Mouse (Mus musculus): ENCODE measurements at regions not wholly inside any gene's neighbourhood (a gene's known extent, or its start where the extent isn't known, plus 50 kb on each side); places are given as distances from the start of the nearest gene placed in this dataset.

GRCm38 (mm10) chr17:62436044-62436443, 445.1 kb downstream of the Efna5 start:
- no peak overlapping the region for H3K27ac ChIP-seq (ENCODE audit: low read length)
- H3K36me3 ChIP-seq (ENCODE audit: control insufficient read depth, insufficient read depth, low read length), result no peaks in the 10 kb centered on the region
- no peak overlapping the region for H3K4me2 ChIP-seq (ENCODE audit: low read depth, low read length)
- H3K9me3 ChIP-seq (ENCODE audit: control insufficient read depth, low read length), result no peaks in the 10 kb centered on the region
- 59% methylated on average over 1 of the region's 1 CpGs for WGBS
- no peaks in the 10 kb centered on the region for H3K27me3 ChIP-seq (ENCODE audit: control insufficient read depth, insufficient read depth, low read depth, low read length)
- H3K4me1 ChIP-seq (replicated peaks; ENCODE audit: control insufficient read depth, insufficient read depth, low read length), result no peaks in the 10 kb centered on the region
- H3K4me3 ChIP-seq (ENCODE audit: low read length), result no peak overlapping the region
- H3K9ac ChIP-seq (ENCODE audit: low read length), result no peak overlapping the region
- ATAC-seq (ENCODE audit: low read depth), result no peak

- Histone ChIP-seq H3K9ac (ENCODE audit: low read length) (no peak overlapping the region), H3K36me3 (ENCODE audit: control insufficient read depth, insufficient read depth, low read length) (no peaks in the 10 kb centered on the region), H3K27me3 (ENCODE audit: control insufficient read depth, insufficient read depth, low read depth, low read length) (no peaks in the 10 kb centered on the region), H3K4me3 (ENCODE audit: low read length) (no peak overlapping the region), H3K4me2 (ENCODE audit: low read depth, low read length) (no peak overlapping the region), H3K4me1 (replicated peaks; ENCODE audit: control insufficient read depth, insufficient read depth, low read length) (no peaks in the 10 kb centered on the region), H3K27ac (ENCODE audit: low read length) (no peak overlapping the region), H3K9me3 (ENCODE audit: control insufficient read depth, low read length) (no peaks in the 10 kb centered on the region)
- no peak for ATAC-seq (ENCODE audit: low read depth)
- WGBS, result 58% methylated on average over 11 of the region's 11 CpGs
Measured at GRCm38 (mm10) chr17:62423476-62424385, 457.4 kb downstream of the Efna5 start.

GRCm38 (mm10) chr17:62417584-62417983, 463.5 kb downstream of the Efna5 start:
- 72% methylated on average over 6 of the region's 8 CpGs for WGBS
- Histone ChIP-seq H3K4me1 (replicated peaks; ENCODE audit: control insufficient read depth, insufficient read depth, low read length) (peaks cover 2% of the 10 kb centered on the region; the same call in 1 of the 2 replicates), H3K4me3 (ENCODE audit: low read length) (no peak overlapping the region), H3K36me3 (ENCODE audit: control insufficient read depth, insufficient read depth, low read length) (no peaks in the 10 kb centered on the region), H3K9me3 (ENCODE audit: control insufficient read depth, low read length) (no peaks in the 10 kb centered on the region), H3K27me3 (ENCODE audit: control insufficient read depth, insufficient read depth, low read depth, low read length) (no peaks in the 10 kb centered on the region), H3K9ac (ENCODE audit: low read length) (no peak overlapping the region), H3K27ac (ENCODE audit: low read length) (no peak overlapping the region), H3K4me2 (ENCODE audit: low read depth, low read length) (no peak overlapping the region)
- no peak for ATAC-seq (ENCODE audit: low read depth)

GRCm38 (mm10) chr17:62415152-62415551, 466.0 kb downstream of the Efna5 start:
- no peaks in the 10 kb centered on the region for H3K27me3 ChIP-seq (ENCODE audit: control insufficient read depth, insufficient read depth, low read depth, low read length)
- ATAC-seq (ENCODE audit: low read depth), result no peak
- H3K9me3 ChIP-seq (ENCODE audit: control insufficient read depth, low read length), result no peaks in the 10 kb centered on the region
- peaks cover 2% of the 10 kb centered on the region; the same call in 1 of the 2 replicates for H3K4me1 ChIP-seq (replicated peaks; ENCODE audit: control insufficient read depth, insufficient read depth, low read length)
- no peak overlapping the region for H3K4me2 ChIP-seq (ENCODE audit: low read depth, low read length)
- H3K4me3 ChIP-seq (ENCODE audit: low read length), result no peak overlapping the region
- 89% methylated on average over 4 of the region's 4 CpGs for WGBS
- H3K9ac ChIP-seq (ENCODE audit: low read length), result no peak overlapping the region
- no peaks in the 10 kb centered on the region for H3K36me3 ChIP-seq (ENCODE audit: control insufficient read depth, insufficient read depth, low read length)
- H3K27ac ChIP-seq (ENCODE audit: low read length), result no peak overlapping the region

- H3K27ac ChIP-seq (ENCODE audit: low read length), result no peak overlapping the region
- no peak overlapping the region for H3K9ac ChIP-seq (ENCODE audit: low read length)
- H3K4me1 ChIP-seq (replicated peaks; ENCODE audit: control insufficient read depth, insufficient read depth, low read length), result peaks cover 2% of the 10 kb centered on the region; the same call in 1 of the 2 replicates
- no peak overlapping the region for H3K4me2 ChIP-seq (ENCODE audit: low read depth, low read length)
- H3K9me3 ChIP-seq (ENCODE audit: control insufficient read depth, low read length), result no peaks in the 10 kb centered on the region
- ATAC-seq (ENCODE audit: low read depth), result no peak
- 76% methylated on average over 12 of the region's 12 CpGs for WGBS
- no peaks in the 10 kb centered on the region for H3K36me3 ChIP-seq (ENCODE audit: control insufficient read depth, insufficient read depth, low read length)
- H3K27me3 ChIP-seq (ENCODE audit: control insufficient read depth, insufficient read depth, low read depth, low read length), result no peaks in the 10 kb centered on the region
- no peak overlapping the region for H3K4me3 ChIP-seq (ENCODE audit: low read length)
Measured at GRCm38 (mm10) chr17:62412666-62413180, 468.4 kb downstream of the Efna5 start.

GRCm38 (mm10) chr17:62403739-62404138, 477.4 kb downstream of the Efna5 start:
- H3K4me3 ChIP-seq (ENCODE audit: low read length), result no peak overlapping the region
- WGBS, result 84% methylated on average over 1 of the region's 1 CpGs
- H3K4me1 ChIP-seq (replicated peaks; ENCODE audit: control insufficient read depth, insufficient read depth, low read length), result no peaks in the 10 kb centered on the region
- H3K36me3 ChIP-seq (ENCODE audit: control insufficient read depth, insufficient read depth, low read length), result no peaks in the 10 kb centered on the region
- no peaks in the 10 kb centered on the region for H3K9me3 ChIP-seq (ENCODE audit: control insufficient read depth, low read length)
- no peak overlapping the region for H3K27ac ChIP-seq (ENCODE audit: low read length)
- H3K4me2 ChIP-seq (ENCODE audit: low read depth, low read length), result no peak overlapping the region
- H3K27me3 ChIP-seq (ENCODE audit: control insufficient read depth, insufficient read depth, low read depth, low read length), result no peaks in the 10 kb centered on the region
- H3K9ac ChIP-seq (ENCODE audit: low read length), result no peak overlapping the region
- ATAC-seq (ENCODE audit: low read depth), result no peak

GRCm38 (mm10) chr17:62393355-62394006, 487.6 kb downstream of the Efna5 start:
- no peak overlapping the region for H3K4me2 ChIP-seq (ENCODE audit: low read depth, low read length)
- no peak for ATAC-seq (ENCODE audit: low read depth)
- 83% methylated on average over 8 of the region's 8 CpGs for WGBS

GRCm38 (mm10) chr17:62384053-62384452, 497.1 kb downstream of the Efna5 start:
- no peak for ATAC-seq (ENCODE audit: low read depth)
- Histone ChIP-seq H3K27ac (ENCODE audit: low read length) (no peak overlapping the region), H3K4me3 (ENCODE audit: low read length) (0 out of 2 replicates have a peak overlapping the region, but pooled peaks have one; percentile 8), H3K36me3 (ENCODE audit: control insufficient read depth, insufficient read depth, low read length) (no peaks in the 10 kb centered on the region), H3K9ac (ENCODE audit: low read length) (no peak overlapping the region), H3K4me1 (replicated peaks; ENCODE audit: control insufficient read depth, insufficient read depth, low read length) (no peaks in the 10 kb centered on the region), H3K9me3 (ENCODE audit: control insufficient read depth, low read length) (no peaks in the 10 kb centered on the region), H3K27me3 (ENCODE audit: control insufficient read depth, insufficient read depth, low read depth, low read length) (no peaks in the 10 kb centered on the region), H3K4me2 (ENCODE audit: low read depth, low read length) (peak overlapping the region; percentile 41)
- WGBS, result 42% methylated on average over 16 of the region's 16 CpGs

More at GRCm38 (mm10) chr17:62393355-62394006, 487.6 kb downstream of the Efna5 start:
- Histone ChIP-seq H3K9me3 (ENCODE audit: control insufficient read depth, low read length) (no peaks in the 10 kb centered on the region), H3K36me3 (ENCODE audit: control insufficient read depth, insufficient read depth, low read length) (no peaks in the 10 kb centered on the region), H3K4me1 (replicated peaks; ENCODE audit: control insufficient read depth, insufficient read depth, low read length) (no peaks in the 10 kb centered on the region), H3K27ac (ENCODE audit: low read length) (no peak overlapping the region), H3K4me3 (ENCODE audit: low read length) (no peak overlapping the region), H3K27me3 (ENCODE audit: control insufficient read depth, insufficient read depth, low read depth, low read length) (no peaks in the 10 kb centered on the region), H3K9ac (ENCODE audit: low read length) (no peak overlapping the region)

- Histone ChIP-seq H3K9ac (ENCODE audit: low read length) (no peak overlapping the region), H3K4me2 (ENCODE audit: low read depth, low read length) (no peak overlapping the region), H3K27me3 (ENCODE audit: control insufficient read depth, insufficient read depth, low read depth, low read length) (no peaks in the 10 kb centered on the region), H3K27ac (ENCODE audit: low read length) (no peak overlapping the region), H3K4me3 (ENCODE audit: low read length) (no peak overlapping the region), H3K36me3 (ENCODE audit: control insufficient read depth, insufficient read depth, low read length) (no peaks in the 10 kb centered on the region), H3K4me1 (replicated peaks; ENCODE audit: control insufficient read depth, insufficient read depth, low read length) (no peaks in the 10 kb centered on the region), H3K9me3 (ENCODE audit: control insufficient read depth, low read length) (no peaks in the 10 kb centered on the region)
- ATAC-seq (ENCODE audit: low read depth), result no peak
- 73% methylated on average over 8 of the region's 8 CpGs for WGBS
Measured at GRCm38 (mm10) chr17:62378868-62379417, 502.2 kb downstream of the Efna5 start.

All from lung, embryonic 16.5 days (tissue).